Mouse (Mus musculus): ENCODE measurements around the gene Eps8l3. TPM values are rescaled to one million over a fixed set of nuclear protein-coding genes. Genes with fewer than 3 reads are reported as not detected.
"Not testable (repeated sequence)": the region's sequence is repeated elsewhere in the genome, so short reads cannot be mapped to it uniquely, and the experiment has no call there.

Eps8l3 gene
- polyA plus RNA-seq, 1 experiment = not detected

GRCm38 (mm10) chr3:107849693-107850031, 27.4 kb upstream of the Eps8l3 start:
- no peak for DNase-seq
- peaks cover 2% of the 10 kb centered on the region for H3K4me1 ChIP-seq (ENCODE audit: control insufficient read depth, insufficient read depth, low read length)
- no peak for TF ChIP-seq POLR2A (IDR thresholded peaks at IDR 0.05; ENCODE audit: borderline replicate concordance, extremely low read depth, low read depth, low read length)
- TF ChIP-seq CTCF (IDR thresholded peaks at IDR 0.05; ENCODE audit: insufficient read depth, low read length) = no peak
- no peak overlapping the region for H3K4me3 ChIP-seq (replicated peaks; ENCODE audit: extremely low read depth, low read depth, low read length)
- WGBS = 79% methylated on average over 2 of the region's 2 CpGs

GRCm38 (mm10) chr3:107850418-107851031, 26.5 kb upstream of the Eps8l3 start:
- Histone ChIP-seq H3K4me3 (replicated peaks; ENCODE audit: extremely low read depth, low read depth, low read length) (no peak overlapping the region), H3K4me1 (ENCODE audit: control insufficient read depth, insufficient read depth, low read length) (peaks cover 2% of the 10 kb centered on the region; the same call in 1 of the 2 replicates)
- TF ChIP-seq POLR2A (IDR thresholded peaks at IDR 0.05; ENCODE audit: borderline replicate concordance, extremely low read depth, low read depth, low read length) (no peak), CTCF (IDR thresholded peaks at IDR 0.05; ENCODE audit: insufficient read depth, low read length) (no peak)
- no peak for DNase-seq
- WGBS = 34% methylated on average over 12 of the region's 12 CpGs

DNA sequence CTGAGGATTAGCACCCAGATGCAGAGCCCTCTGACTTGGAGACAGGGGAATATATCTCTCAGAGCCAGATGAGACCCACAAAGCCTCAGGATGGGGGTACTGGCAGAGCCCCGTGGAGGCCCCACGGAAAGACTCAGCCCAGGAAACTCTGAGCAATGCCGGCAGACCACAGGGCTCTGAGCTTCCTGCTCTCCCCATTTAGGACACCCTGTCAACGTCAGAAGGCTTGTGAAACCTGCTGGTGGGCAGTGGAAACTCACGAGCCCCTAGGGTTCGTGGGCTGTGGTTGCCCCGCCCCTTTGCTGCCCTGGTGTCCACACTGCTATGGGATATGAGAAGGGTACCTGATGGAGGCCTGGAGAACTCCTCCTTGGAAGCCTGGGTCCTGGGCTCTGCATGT, 24.2 kb upstream of the Eps8l3 start:
- TF ChIP-seq CTCF (IDR thresholded peaks at IDR 0.05; ENCODE audit: insufficient read depth, low read length) (no peak), POLR2A (IDR thresholded peaks at IDR 0.05; ENCODE audit: borderline replicate concordance, extremely low read depth, low read depth, low read length) (no peak)
- Histone ChIP-seq H3K4me1 (ENCODE audit: control insufficient read depth, insufficient read depth, low read length) (peaks cover 2% of the 10 kb centered on the region; the same call in 1 of the 2 replicates), H3K4me3 (replicated peaks; ENCODE audit: extremely low read depth, low read depth, low read length) (no peak overlapping the region)
- no peak for DNase-seq
- WGBS = 59% methylated on average over 7 of the region's 7 CpGs

GRCm38 (mm10) chr3:107853232-107854181, 23.5 kb upstream of the Eps8l3 start:
- no peak for DNase-seq
- no peak for TF ChIP-seq POLR2A (IDR thresholded peaks at IDR 0.05; ENCODE audit: borderline replicate concordance, extremely low read depth, low read depth, low read length)
- no peak for TF ChIP-seq CTCF (IDR thresholded peaks at IDR 0.05; ENCODE audit: insufficient read depth, low read length)
- H3K4me3 ChIP-seq (replicated peaks; ENCODE audit: extremely low read depth, low read depth, low read length) = no peak overlapping the region
- WGBS = 76% methylated on average over 17 of the region's 17 CpGs
- H3K4me1 ChIP-seq (ENCODE audit: control insufficient read depth, insufficient read depth, low read length) = peaks cover 2% of the 10 kb centered on the region; the same call in 1 of the 2 replicates

DNA sequence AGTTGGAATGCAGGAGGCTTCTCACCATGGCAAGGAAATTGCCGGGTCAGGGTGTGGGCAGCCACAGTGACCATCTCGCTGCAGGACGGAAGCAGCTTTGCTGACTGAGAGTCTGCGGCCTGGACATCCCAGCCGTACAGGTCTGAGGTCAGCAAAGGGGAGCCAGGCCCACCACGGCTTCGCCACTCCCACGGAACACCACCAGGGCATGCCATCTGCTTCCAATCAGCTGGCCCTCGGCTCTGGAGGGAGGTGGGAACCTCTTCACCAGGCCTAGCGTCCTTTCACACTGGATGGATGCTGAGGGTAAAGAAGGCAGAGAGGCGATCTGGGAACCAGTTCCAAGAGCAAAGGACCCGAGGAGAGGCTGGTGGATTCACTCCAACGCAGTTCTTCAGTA, 21.7 kb upstream of the Eps8l3 start:
- 87% methylated on average over 13 of the region's 13 CpGs for WGBS
- DNase-seq = no peak

GRCm38 (mm10) chr3:107857646-107858045, 19.4 kb upstream of the Eps8l3 start:
- TF ChIP-seq POLR2A (IDR thresholded peaks at IDR 0.05; ENCODE audit: borderline replicate concordance, extremely low read depth, low read depth, low read length) = no peak
- no peak for TF ChIP-seq CTCF (IDR thresholded peaks at IDR 0.05; ENCODE audit: insufficient read depth, low read length)
- no peak overlapping the region for H3K4me3 ChIP-seq (replicated peaks; ENCODE audit: extremely low read depth, low read depth, low read length)
- peaks cover 5% of the 10 kb centered on the region for H3K4me1 ChIP-seq (ENCODE audit: control insufficient read depth, insufficient read depth, low read length)
- 49% methylated on average over 6 of the region's 6 CpGs for WGBS
- no peak for DNase-seq

More for the DNA sequence above, 21.7 kb upstream of the Eps8l3 start:
- H3K4me1 ChIP-seq (ENCODE audit: control insufficient read depth, insufficient read depth, low read length) = no peaks in the 10 kb centered on the region; the same call in 1 of the 2 replicates
- TF ChIP-seq CTCF (IDR thresholded peaks at IDR 0.05; ENCODE audit: insufficient read depth, low read length) (no peak), POLR2A (IDR thresholded peaks at IDR 0.05; ENCODE audit: borderline replicate concordance, extremely low read depth, low read depth, low read length) (no peak)
- H3K4me3 ChIP-seq (replicated peaks; ENCODE audit: extremely low read depth, low read depth, low read length) = no peak overlapping the region

GRCm38 (mm10) chr3:107861483-107861882, 15.5 kb upstream of the Eps8l3 start:
- not testable (repeated sequence) for DNase-seq; H3K4me3 ChIP-seq (replicated peaks; ENCODE audit: extremely low read depth, low read depth, low read length)
- peaks cover 10% of the 10 kb centered on the region for H3K4me1 ChIP-seq (ENCODE audit: control insufficient read depth, insufficient read depth, low read length)
- WGBS = 72% methylated on average over 5 of the region's 5 CpGs

GRCm38 (mm10) chr3:107862471-107862870, 14.6 kb upstream of the Eps8l3 start:
- no peak overlapping the region for H3K4me3 ChIP-seq (replicated peaks; ENCODE audit: extremely low read depth, low read depth, low read length)
- peaks cover 10% of the 10 kb centered on the region for H3K4me1 ChIP-seq (ENCODE audit: control insufficient read depth, insufficient read depth, low read length)
- no peak for TF ChIP-seq CTCF (IDR thresholded peaks at IDR 0.05; ENCODE audit: insufficient read depth, low read length)
- no peak for TF ChIP-seq POLR2A (IDR thresholded peaks at IDR 0.05; ENCODE audit: borderline replicate concordance, extremely low read depth, low read depth, low read length)
- WGBS = 49% methylated on average over 2 of the region's 2 CpGs
- DNase-seq = no peak

- no peak for DNase-seq
- no peak for TF ChIP-seq CTCF (IDR thresholded peaks at IDR 0.05; ENCODE audit: insufficient read depth, low read length)
- no peak for TF ChIP-seq POLR2A (IDR thresholded peaks at IDR 0.05; ENCODE audit: borderline replicate concordance, extremely low read depth, low read depth, low read length)
- Histone ChIP-seq H3K4me1 (ENCODE audit: control insufficient read depth, insufficient read depth, low read length) (peaks cover 10% of the 10 kb centered on the region), H3K4me3 (replicated peaks; ENCODE audit: extremely low read depth, low read depth, low read length) (no peak overlapping the region)
- WGBS = 85% methylated on average over 5 of the region's 5 CpGs
These were observed 13.6 kb upstream of the Eps8l3 start for GRCm38 (mm10) chr3:107863471-107863870.
